Mouse (Mus musculus) cortical plate, adult 2 months (tissue): Measurements from ENCODE around the gene Ptprg. TPM values are rescaled to one million over a fixed set of nuclear protein-coding genes. Genes with fewer than 3 reads are reported as not detected.
"Not testable (repeated sequence)": the region's sequence is repeated elsewhere in the genome, so short reads cannot be mapped to it uniquely, and the experiment has no call there.

Experiments
- H3K27ac ChIP-seq: fragments of 200-500 bp; 2 replicates; pipeline ENCODE4 v1.5.1; 2012; ENCODE audit warnings: low read length, control low read depth, inconsistent platforms; ENCODE audit not compliant: insufficient read depth
- H3K4me1 ChIP-seq: fragments of 200-500 bp; 2 replicates; pipeline ENCODE4 v1.6.1; 2011; ENCODE audit warnings: low read length; ENCODE audit not compliant: control insufficient read depth, insufficient read depth
- H3K4me3 ChIP-seq: fragments of 200-500 bp; 2 replicates; pipeline ENCODE4 v1.5.1; 2011; ENCODE audit warnings: mild to moderate bottlenecking, low read length, control low read depth; ENCODE audit not compliant: insufficient read depth
- CTCF ChIP-seq: fragments of 200-500 bp; IDR thresholded peaks from 2 replicates; pipeline ENCODE4 v1.5.1; 2011; ENCODE audit warnings: mild to moderate bottlenecking, control low read depth, low read length; ENCODE audit not compliant: insufficient read depth; ENCODE audit errors: extremely low read depth
- POLR2A ChIP-seq: fragments of 200-500 bp; IDR thresholded peaks from 2 replicates; pipeline ENCODE4 v1.6.1; 2011; ENCODE audit warnings: mild to moderate bottlenecking, low read length, control low read depth; ENCODE audit not compliant: insufficient read depth; ENCODE audit errors: extremely low read depth
- polyA plus RNA-seq: library from polyadenylated mRNA; depleted of rRNA; stranded (reverse); fragments of >200 nt; gene quantifications from 2 replicates; pipeline ENCODE4 v1.2.3, GENCODE M21; 2012

Gene Ptprg
- polyA plus RNA-seq, 1 experiment, result 27.9 TPM

DNA sequence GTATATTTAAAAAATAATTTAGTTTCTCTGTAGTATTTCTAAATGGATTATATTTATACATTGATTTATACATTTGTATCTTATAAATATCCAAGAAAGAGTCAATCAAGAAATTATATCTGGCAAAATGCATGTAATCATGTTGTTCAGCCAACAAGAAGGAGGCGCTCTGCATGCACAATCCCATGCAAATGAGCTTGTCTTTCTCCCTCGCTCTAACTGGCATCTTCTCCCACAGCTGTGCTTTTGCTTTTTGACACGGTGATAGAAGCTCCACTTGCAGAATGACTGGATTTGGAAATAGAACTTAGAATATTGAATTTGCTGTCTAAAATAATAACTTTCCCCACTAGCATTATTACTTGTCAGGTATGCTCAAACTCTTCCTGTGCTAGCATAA, 240.5 kb downstream of the Ptprg start:
- 0 out of 2 replicates have a peak, but pooled peaks cover under 1% of the 10 kb centered on the region for H3K4me1 ChIP-seq
- TF ChIP-seq CTCF (no peak), POLR2A (no peak)
- no peak overlapping the region for H3K4me3 ChIP-seq
- H3K27ac ChIP-seq, result no peak overlapping the region

DNA sequence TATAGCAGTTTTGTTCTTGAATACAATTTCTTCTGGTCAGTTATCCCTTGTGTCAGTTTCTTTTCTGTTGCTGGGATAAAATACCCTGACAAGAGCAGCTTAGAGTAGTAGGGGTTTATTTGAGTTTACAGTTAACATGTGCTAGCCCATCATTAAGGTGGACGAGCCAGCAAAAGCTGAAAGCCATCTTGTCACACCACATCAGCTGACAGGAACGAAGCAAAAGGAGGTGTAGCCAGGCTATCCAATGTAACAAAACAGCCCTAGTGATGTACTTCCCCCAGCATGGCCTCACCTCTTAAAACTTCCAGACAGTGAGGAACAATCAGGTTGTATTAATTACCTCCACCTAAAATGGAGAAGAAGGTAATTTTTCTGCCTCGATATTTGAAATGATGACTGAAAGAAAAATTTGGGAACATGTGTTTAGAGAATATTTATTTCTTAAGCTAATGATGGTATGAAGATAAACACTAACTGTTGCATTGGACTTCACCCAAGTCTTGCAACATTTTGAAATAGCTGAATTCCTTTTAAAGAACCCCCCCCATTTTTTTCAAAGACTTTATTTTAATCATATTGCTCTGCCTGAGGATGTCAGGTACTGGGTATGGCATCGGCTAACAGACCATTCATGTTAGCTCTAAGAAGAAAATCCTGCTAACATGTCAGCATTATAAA, 249.2 kb downstream of the Ptprg start:
- H3K4me3 ChIP-seq, result no peak overlapping the region
- TF ChIP-seq CTCF, result no peak
- TF ChIP-seq POLR2A, result no peak
- no peaks in the 10 kb centered on the region for H3K4me1 ChIP-seq
- no peak overlapping the region for H3K27ac ChIP-seq

DNA sequence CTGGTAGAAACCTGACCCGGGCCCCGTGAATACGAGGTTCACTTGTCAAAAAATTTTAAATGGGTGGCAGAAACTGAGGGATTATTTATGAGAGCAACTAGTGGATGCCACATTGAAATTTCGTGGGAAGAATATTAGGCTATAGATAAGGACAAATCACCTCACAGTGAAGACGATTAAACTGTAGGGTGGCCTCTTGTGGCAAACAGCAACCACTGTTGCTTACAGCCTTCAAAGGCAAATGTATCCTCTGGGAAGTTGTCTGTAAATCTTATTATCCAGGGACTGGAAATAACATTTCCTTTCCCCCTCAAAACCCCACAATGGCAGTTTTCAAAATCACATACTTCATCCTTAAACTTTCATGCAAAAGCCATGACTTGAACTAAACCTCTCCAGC, 253.3 kb downstream of the Ptprg start:
- peaks cover 7% of the 10 kb centered on the region for H3K4me1 ChIP-seq

DNA sequence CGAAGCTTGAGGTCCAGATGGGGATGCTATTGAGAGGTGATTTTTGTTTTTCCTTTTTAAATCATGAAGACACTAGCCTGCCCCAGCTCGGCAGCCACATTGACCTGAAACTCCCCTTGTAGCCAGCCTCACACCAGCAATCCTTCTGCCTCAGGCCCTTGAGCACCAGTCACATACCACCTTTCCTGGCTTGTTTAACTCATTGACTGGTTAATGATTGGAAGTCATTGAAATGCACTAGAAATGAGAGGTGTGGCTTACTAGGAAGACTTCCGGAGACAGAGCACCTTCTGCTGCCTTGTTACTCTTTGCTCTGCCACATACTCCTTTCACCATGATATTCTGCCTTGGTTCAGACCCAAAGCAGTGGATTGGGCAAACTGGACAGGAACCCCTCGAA, 254.1 kb downstream of the Ptprg start:
- TF ChIP-seq POLR2A, result no peak
- no peak for TF ChIP-seq CTCF
- no peak overlapping the region for H3K4me3 ChIP-seq
- H3K27ac ChIP-seq, result no peak overlapping the region
- H3K4me1 ChIP-seq, result peaks cover 7% of the 10 kb centered on the region

More for the DNA sequence above, 253.3 kb downstream of the Ptprg start:
- Histone ChIP-seq H3K4me3 (no peak overlapping the region), H3K27ac (no peak overlapping the region)
- TF ChIP-seq CTCF (no peak), POLR2A (no peak)

DNA sequence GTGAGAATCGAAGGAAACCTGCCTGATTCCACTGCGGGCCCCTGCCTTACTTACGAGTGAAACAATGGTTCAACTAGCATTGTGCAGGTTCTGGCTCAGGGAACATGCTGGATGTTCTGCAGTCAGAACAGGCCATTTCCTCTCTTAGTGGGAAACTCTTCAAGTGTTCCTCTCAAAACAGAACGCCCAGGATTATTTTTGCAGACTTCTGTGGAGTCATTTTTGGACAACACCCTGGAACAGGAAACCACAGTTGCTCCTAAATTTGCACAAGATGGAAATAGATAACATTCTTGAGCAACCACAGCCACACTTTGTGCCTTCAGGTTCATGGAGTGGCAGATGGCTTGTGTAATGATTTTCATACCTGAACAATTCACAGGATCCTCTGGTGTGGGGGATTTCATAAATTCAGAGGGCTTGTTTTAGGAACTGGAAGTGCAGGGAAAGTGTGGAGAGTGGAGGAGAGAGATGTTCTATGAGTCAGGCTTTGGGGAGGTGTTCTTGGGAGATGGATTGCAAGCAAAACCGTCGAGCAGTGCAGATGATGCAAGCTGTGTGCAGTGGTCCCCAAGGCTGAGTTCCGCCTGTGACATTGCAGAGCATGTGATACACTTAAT, 257.9 kb downstream of the Ptprg start:
- Histone ChIP-seq H3K27ac (0 out of 2 replicates have a peak overlapping the region, but pooled peaks have one; percentile 82), H3K4me3 (no peak overlapping the region), H3K4me1 (peaks cover 7% of the 10 kb centered on the region)
- TF ChIP-seq CTCF, result no peak
- TF ChIP-seq POLR2A, result no peak

DNA sequence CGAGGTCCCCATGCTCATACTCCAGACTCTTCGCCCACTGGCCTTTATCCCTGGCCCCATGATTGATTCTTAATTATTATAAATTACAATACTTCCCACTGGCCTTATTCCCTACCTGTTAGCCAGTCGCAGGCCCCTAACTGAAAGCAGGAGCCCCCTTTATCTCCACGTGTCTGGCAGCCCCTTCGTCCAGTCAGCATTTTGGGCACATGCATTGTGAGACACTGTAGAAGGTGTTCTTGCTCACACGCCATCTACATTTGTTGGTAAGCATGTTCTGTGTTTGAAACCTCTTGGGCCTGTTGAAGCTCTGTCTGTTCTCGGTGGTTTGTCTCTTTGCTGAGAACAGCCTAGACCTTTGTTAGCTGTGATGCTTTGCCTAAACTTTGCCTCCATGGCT, 259.0 kb downstream of the Ptprg start:
- peaks cover 7% of the 10 kb centered on the region for H3K4me1 ChIP-seq
- TF ChIP-seq POLR2A (no peak), CTCF (no peak)
- no peak overlapping the region for H3K4me3 ChIP-seq
- no peak overlapping the region for H3K27ac ChIP-seq

DNA sequence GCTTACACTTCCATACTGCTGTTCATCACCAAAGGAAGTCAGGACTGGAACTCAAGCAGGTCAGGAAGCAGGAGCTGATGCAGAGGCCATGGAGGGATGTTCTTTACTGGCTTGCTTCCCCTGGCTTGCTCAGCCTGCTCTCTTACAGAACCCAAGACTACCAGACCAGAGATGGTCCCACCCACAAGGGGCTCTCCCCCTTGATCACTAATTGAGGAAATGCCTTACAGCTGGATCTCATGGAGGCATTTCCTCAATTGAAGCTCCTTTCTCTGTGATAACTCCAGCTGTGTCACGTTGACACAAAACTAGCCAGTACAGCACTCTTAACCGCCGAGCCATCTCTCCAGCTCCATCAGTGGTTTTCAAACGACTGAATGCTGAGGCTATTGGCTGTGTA, 261.5 kb downstream of the Ptprg start:
- H3K4me3 ChIP-seq, H3K27ac ChIP-seq, H3K4me1 ChIP-seq: not testable (repeated sequence)

DNA sequence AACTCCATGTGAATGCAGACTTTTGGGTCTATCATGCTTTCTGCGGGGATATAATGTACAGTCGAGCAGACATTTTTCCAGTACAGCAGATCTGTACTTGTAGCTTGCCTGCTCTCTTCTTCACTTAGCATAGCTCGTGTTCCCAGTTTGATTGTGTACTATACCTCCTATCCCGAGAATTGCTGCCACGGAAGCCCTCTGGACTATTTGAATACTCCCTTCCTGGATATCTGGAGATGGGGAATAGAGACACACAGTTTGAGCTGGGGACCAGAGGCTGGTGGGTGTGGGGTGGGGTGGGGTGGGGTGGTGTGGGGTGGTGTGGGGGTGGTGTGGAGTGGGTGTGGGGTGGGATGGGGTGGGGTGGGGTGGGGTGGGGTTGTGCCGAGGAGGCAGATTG, 263.9 kb downstream of the Ptprg start:
- Histone ChIP-seq H3K4me1 (no peaks in the 10 kb centered on the region), H3K4me3 (no peak overlapping the region), H3K27ac (no peak overlapping the region)
- no peak for TF ChIP-seq CTCF
- TF ChIP-seq POLR2A, result no peak

DNA sequence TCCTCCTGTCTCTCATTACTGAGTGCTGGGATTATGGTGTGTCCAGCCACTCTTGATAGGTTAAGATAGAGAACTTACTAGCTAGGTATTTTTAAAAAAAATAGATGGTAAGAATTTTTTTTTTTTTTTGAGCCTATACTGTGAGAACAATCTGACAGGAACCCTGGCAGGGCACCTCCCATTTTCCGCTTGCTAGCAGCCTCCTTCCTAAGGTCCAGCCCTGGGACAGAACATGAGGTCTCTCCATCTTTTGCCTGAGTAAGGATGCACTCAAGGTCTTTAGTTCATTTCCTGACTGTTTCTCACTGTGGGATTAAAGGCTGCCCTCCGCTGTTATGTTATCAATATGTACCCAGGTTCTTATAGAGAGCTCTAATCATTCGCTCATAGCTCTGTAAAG, 264.7 kb downstream of the Ptprg start:
- Histone ChIP-seq H3K4me3 (no peak overlapping the region), H3K4me1 (no peaks in the 10 kb centered on the region), H3K27ac (no peak overlapping the region)
- TF ChIP-seq POLR2A (no peak), CTCF (no peak)

DNA sequence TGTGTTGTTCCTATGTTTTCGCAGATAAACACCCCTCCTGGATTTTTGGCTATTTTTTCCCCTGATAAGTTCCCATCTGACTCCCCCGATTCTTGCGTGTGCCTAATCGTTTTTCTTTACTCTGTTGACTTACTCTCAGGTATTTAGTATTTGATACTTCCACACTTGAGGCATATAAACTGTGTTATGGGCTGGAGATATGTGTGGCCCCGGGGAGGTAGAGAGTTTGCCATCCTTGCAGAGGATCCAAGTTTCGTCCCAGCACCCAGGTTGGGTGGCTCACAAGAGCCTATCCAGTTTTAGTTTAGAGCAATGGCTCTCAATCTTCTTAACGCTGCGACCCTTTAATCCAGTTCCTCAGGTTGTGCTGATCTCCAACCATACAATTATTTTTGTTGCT, 265.4 kb downstream of the Ptprg start:
- Histone ChIP-seq H3K27ac (no peak overlapping the region), H3K4me3 (no peak overlapping the region), H3K4me1 (no peaks in the 10 kb centered on the region)
- TF ChIP-seq CTCF (no peak), POLR2A (no peak)
